Mouse (Mus musculus) liver, adult 2 months (tissue): Measurements from ENCODE around the gene Gse1. TPM values are rescaled to one million over a fixed set of nuclear protein-coding genes. Genes with fewer than 3 reads are reported as not detected.
A peak's percentile ranks its signal among the peaks of the same experiment; 100 is the strongest.

Source experiments
- DNase-seq: peaks from one replicate; pipeline ENCODE4 v3.0.0-alpha.2; 2011; ENCODE audit warnings: low read depth, low spot score; ENCODE audit errors: extremely low read depth
- H3K27ac ChIP-seq: fragments of 200-500 bp; replicated peaks from 2 replicates; pipeline ENCODE4 v1.5.1; 2012; ENCODE audit warnings: low read depth, mild to moderate bottlenecking, control low read depth, inconsistent platforms, low read length; ENCODE audit not compliant: insufficient read depth
- H3K27me3 ChIP-seq: fragments of 200-500 bp; 2 replicates; pipeline ENCODE4 v1.6.1; 2012; ENCODE audit warnings: mild to moderate bottlenecking, moderate library complexity, low read length, inconsistent platforms; ENCODE audit not compliant: control insufficient read depth, insufficient read depth
- H3K36me3 ChIP-seq: fragments of 200-500 bp; 2 replicates; pipeline ENCODE4 v1.6.1; 2012; ENCODE audit warnings: low read length, inconsistent platforms; ENCODE audit not compliant: control insufficient read depth, insufficient read depth
- H3K4me1 ChIP-seq: fragments of 200-500 bp; 2 replicates; pipeline ENCODE4 v1.6.1; 2011; ENCODE audit warnings: low read length; ENCODE audit not compliant: control insufficient read depth, insufficient read depth
- H3K4me3 ChIP-seq: fragments of 200-500 bp; 2 replicates; pipeline ENCODE4 v1.5.1; 2011; ENCODE audit warnings: low read depth, mild to moderate bottlenecking, control low read depth, low read length, moderate library complexity; ENCODE audit not compliant: insufficient read depth
- H3K79me2 ChIP-seq: fragments of 200-500 bp; 2 replicates; pipeline ENCODE4 v1.6.1; 2012; ENCODE audit warnings: inconsistent platforms, mild to moderate bottlenecking, low read length, moderate library complexity; ENCODE audit not compliant: control insufficient read depth, insufficient read depth
- H3K9ac ChIP-seq: fragments of 200-500 bp; 2 replicates; pipeline ENCODE4 v1.6.1; 2012; ENCODE audit warnings: low read depth, mild to moderate bottlenecking, control low read depth, inconsistent platforms, low read length
- CTCF ChIP-seq: fragments of 200-500 bp; IDR thresholded peaks from 2 replicates; pipeline ENCODE4 v1.5.1; 2011; ENCODE audit warnings: low read depth, low read length, control low read depth
- POLR2A ChIP-seq: fragments of 200-500 bp; IDR thresholded peaks from 2 replicates; pipeline ENCODE4 v1.6.1; 2011; ENCODE audit warnings: low read length, control low read depth; ENCODE audit not compliant: insufficient read depth; ENCODE audit errors: extremely low read depth
- WGBS: fragments of 180-500 bp; shearing (Covaris S2); methylation state at CpG from one replicate; pipeline ENCODE4 v1.1.7; 2018; 5-methylcytosine and 5-hydroxymethylcytosine counted together
- polyA plus RNA-seq: library from polyadenylated mRNA; depleted of rRNA; stranded (reverse); fragments of >200 nt; gene quantifications from 2 replicates; pipeline ENCODE4 v1.2.3, GENCODE M21; 2012
- total RNA-seq: library from RNA; depleted of rRNA; stranded (reverse); fragments of >200 nt; gene quantifications from 2 replicates; pipeline ENCODE4 v1.2.3, GENCODE M21; 2014

Gene Gse1
- total and polyA plus RNA-seq, 2 experiments = 2.6 to 10.0 TPM

- Histone ChIP-seq H3K27me3 (no peaks in the 10 kb centered on the region), H3K36me3 (no peaks in the 10 kb centered on the region), H3K4me1 (peaks cover 61% of the 10 kb centered on the region), H3K79me2 (peaks cover 19% of the 10 kb centered on the region), H3K4me3 (peak overlapping the region; percentile 21; the same call in 1 of the 2 replicates), H3K27ac (peak overlapping the region; percentile 73), H3K9ac (peak overlapping the region; percentile 34)
- DNase-seq = peak; percentile 83
- TF ChIP-seq POLR2A (no peak), CTCF (no peak)
- 7% methylated on average over 15 of the region's 15 CpGs for WGBS
Observed at GRCm38 (mm10) chr8:120494903-120495302, 266.6 kb downstream of the Gse1 start.

GRCm38 (mm10) chr8:120495461-120495860 lies 267.2 kb downstream of the Gse1 start:
- Histone ChIP-seq H3K9ac (no peak overlapping the region), H3K27ac (peak overlapping the region; percentile 73), H3K4me3 (no peak overlapping the region), H3K36me3 (no peaks in the 10 kb centered on the region), H3K79me2 (peaks cover 19% of the 10 kb centered on the region), H3K4me1 (peaks cover 61% of the 10 kb centered on the region), H3K27me3 (no peaks in the 10 kb centered on the region)
- peak; percentile 84 for DNase-seq
- TF ChIP-seq CTCF (no peak), POLR2A (no peak)
- WGBS = 17% methylated on average over 5 of the region's 5 CpGs

GRCm38 (mm10) chr8:120496478-120496877 lies 268.2 kb downstream of the Gse1 start:
- WGBS = 99% methylated on average over 15 of the region's 15 CpGs
- TF ChIP-seq CTCF (no peak), POLR2A (no peak)
- Histone ChIP-seq H3K36me3 (no peaks in the 10 kb centered on the region), H3K4me3 (no peak overlapping the region), H3K4me1 (peaks cover 56% of the 10 kb centered on the region), H3K9ac (no peak overlapping the region), H3K27me3 (no peaks in the 10 kb centered on the region), H3K27ac (no peak overlapping the region), H3K79me2 (peaks cover 19% of the 10 kb centered on the region)
- DNase-seq = no peak

- no peak overlapping the region for H3K4me3 ChIP-seq
- H3K4me1 ChIP-seq = peaks cover 60% of the 10 kb centered on the region
- H3K36me3 ChIP-seq = no peaks in the 10 kb centered on the region
- WGBS = 81% methylated on average over 11 of the region's 11 CpGs
- no peaks in the 10 kb centered on the region for H3K27me3 ChIP-seq
- H3K27ac ChIP-seq = no peak overlapping the region
- H3K79me2 ChIP-seq = peaks cover 19% of the 10 kb centered on the region
- TF ChIP-seq CTCF = no peak
- DNase-seq = no peak
- no peak overlapping the region for H3K9ac ChIP-seq
Observed at GRCm38 (mm10) chr8:120497503-120497946, 269.3 kb downstream of the Gse1 start.

GRCm38 (mm10) chr8:120498349-120498831 lies 270.1 kb downstream of the Gse1 start:
- H3K79me2 ChIP-seq = peaks cover 24% of the 10 kb centered on the region
- WGBS = 17% methylated on average over 4 of the region's 4 CpGs
- peak; percentile 76 for DNase-seq
- peak overlapping the region; percentile 12; the same call in 1 of the 2 replicates for H3K4me3 ChIP-seq
- peak overlapping the region; percentile 76 for H3K27ac ChIP-seq
- no peaks in the 10 kb centered on the region for H3K36me3 ChIP-seq
- H3K9ac ChIP-seq = peak overlapping the region; percentile 49
- TF ChIP-seq CTCF (no peak), POLR2A (no peak)
- peaks cover 60% of the 10 kb centered on the region for H3K4me1 ChIP-seq
- no peaks in the 10 kb centered on the region for H3K27me3 ChIP-seq

- peaks cover 58% of the 10 kb centered on the region for H3K4me1 ChIP-seq
- H3K79me2 ChIP-seq = peaks cover 26% of the 10 kb centered on the region
- DNase-seq = peak; percentile 91
- H3K27ac ChIP-seq = peak overlapping the region; percentile 76
- H3K36me3 ChIP-seq = no peaks in the 10 kb centered on the region
- TF ChIP-seq CTCF (no peak), POLR2A (no peak)
- peak overlapping the region; percentile 12; the same call in 1 of the 2 replicates for H3K4me3 ChIP-seq
- 21% methylated on average over 9 of the region's 9 CpGs for WGBS
- H3K9ac ChIP-seq = no peak overlapping the region; the same call in 1 of the 2 replicates
- no peaks in the 10 kb centered on the region for H3K27me3 ChIP-seq
Observed at GRCm38 (mm10) chr8:120498926-120499605, 270.8 kb downstream of the Gse1 start.
